Mouse (Mus musculus): ENCODE results near the gene Chrna9. TPM values are rescaled to one million over a fixed set of nuclear protein-coding genes. Genes with fewer than 3 reads are reported as not detected.

Chrna9 gene
- total RNA-seq, 2 experiments from 2014 or later, result 25.6 to 32.2 TPM

- DNase-seq (ENCODE audit: low spot score in 2 of 2), result no peak
Observed at GRCm38 (mm10) chr5:66008245-66008967, 73.7 kb downstream of the Chrna9 start.

DNA sequence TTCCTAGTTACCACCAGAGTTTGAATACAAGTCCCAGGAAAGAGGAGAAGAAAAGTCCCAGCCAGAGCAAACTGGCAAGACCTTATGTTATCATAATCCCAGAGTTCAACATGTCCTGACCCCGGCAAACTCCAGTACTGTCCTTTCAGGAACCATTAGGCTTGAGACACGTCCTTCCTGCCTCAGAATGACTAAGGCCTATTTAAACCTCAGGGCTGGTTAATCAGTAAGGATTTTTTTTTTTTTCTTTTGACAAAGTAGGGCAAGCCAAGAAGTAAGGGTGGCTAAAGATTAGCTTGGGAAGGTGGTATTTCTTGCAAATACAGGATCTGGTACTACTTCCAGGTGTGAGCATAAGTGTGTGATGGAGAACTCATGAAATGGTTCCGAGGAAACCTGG is 79.3 kb downstream of the Chrna9 start:
- DNase-seq (ENCODE audit: low spot score in 2 of 2), result no peak

DNA sequence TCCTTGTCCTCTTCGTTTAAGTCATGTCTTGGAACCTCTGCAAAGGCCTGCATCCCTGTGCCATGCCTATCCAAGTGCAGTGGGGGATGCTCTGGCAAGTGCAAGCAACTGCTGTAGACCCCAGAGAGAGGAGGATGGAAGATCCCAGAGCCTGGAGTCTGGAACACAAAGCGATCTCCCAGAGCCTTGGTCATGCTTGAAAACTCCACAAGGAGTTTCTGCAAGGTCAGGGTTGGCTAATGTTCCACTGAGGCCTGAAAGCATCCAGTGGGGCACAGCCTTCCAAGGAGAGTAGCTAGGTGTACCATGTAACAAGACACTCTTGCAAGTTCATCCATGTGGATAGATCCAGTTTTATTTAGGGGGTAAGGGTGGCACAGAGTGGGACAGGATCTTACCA is 79.7 kb downstream of the Chrna9 start:
- no peak for DNase-seq (ENCODE audit: low spot score in 2 of 2)

DNA sequence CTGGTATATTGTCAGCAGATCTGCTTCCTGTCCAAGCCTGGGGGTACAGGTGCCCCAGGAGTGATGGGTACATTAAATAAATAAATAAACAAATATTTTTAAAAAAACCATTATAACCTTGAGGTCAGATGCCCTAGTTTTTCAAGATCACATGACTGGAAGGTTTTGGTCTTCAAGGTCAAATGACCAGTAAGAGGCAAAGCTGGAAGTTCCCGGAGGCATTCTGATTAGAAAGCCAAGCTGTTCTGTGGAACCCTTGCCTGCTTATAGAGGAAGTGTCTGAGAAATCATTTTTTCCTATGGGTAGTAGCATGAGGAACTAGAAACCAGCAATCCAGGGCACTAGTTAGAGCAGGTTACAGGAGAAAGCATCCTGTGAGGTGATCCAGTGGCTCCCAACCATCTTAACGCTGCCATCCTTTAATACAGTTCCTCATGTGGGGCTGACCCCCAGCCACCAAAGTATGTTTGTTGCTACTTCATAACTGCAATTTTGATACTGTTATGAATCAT is 80.8 kb downstream of the Chrna9 start:
- no peak for DNase-seq (ENCODE audit: low spot score in 2 of 2)

- DNase-seq (ENCODE audit: low spot score in 2 of 2), result no peak
Observed at GRCm38 (mm10) chr5:66026796-66027195, 92.1 kb downstream of the Chrna9 start.

Small RNA genes within 50 kb of the gene (microRNA-seq; reads per million reads assigned to microRNA genes)
- not detected for gene Gm25952

Other genes starting within 250 kb of the Chrna9 start
- gene Pds5a, start 236.6 kb upstream of the Chrna9 start, total RNA-seq (2021), result 10 to 100 TPM; 84.5 to 85.6 TPM
- 10 to 100 TPM; 61.3 to 67.5 TPM for gene N4bp2, start 171.4 kb upstream of the Chrna9 start, total RNA-seq (2021)
- gene Rhoh, start 73.7 kb upstream of the Chrna9 start, total RNA-seq (2021), result 1 to 10 TPM; 1.9 to 2.4 TPM
- gene 9130230L23Rik, start 69.4 kb downstream of the Chrna9 start, total RNA-seq (2021), result under 1 TPM; 0.73 to 0.96 TPM
- gene Rbm47, start 238.2 kb downstream of the Chrna9 start, total RNA-seq (2021), result 1 to 10 TPM; 2.7 to 6.7 TPM